Mouse (Mus musculus): ENCODE data around the gene Ubtd2. TPM values are rescaled to one million over a fixed set of nuclear protein-coding genes. Genes with fewer than 3 reads are reported as not detected.

The Ubtd2 gene
- total and polyA plus RNA-seq, 2 experiments from 2014 or later, result 11.6 to 22.1 TPM

DNA sequence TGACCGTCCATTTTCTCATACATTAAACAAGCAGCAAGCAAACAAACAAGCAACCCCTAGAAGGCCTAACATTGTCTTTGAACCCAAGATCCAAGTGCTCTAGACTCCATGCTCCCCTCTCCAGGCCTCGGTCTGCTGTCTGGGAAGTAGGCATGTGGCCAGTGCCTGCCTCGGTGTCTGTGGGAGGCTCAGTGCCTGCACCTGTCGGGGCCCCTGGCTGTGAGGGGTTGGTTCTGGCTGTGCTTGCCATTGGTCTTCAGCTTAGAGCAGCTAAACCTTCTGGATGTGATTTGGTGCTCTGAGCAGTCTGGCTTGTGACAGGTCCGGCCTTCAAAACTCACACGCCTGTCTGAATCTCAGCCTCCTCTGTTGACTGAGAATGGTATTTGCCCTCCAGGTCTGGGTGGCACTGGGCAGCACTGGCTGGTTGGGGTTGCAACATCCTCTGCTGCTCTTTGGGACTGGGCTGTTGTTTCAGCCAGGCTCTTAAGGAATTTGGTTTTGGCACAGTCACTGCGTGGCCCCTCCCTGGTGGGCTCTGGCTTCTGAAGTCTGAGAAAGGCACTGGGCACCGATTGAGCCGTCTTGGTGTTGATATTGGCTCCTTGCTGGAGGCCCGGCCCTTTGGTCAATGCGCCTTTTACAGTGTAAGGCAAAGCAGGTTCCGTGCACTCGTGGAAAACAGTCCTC, 97.4 kb downstream of the Ubtd2 start:
- peak overlapping the region; percentile 64 for H3K27ac ChIP-seq (ENCODE audit: low read depth)
- ATAC-seq (ENCODE audit: insufficient read depth, low read depth) (peak; percentile 28; the same call in 1 of the 2 replicates), DNase-seq (ENCODE audit: low spot score) (no peak)

DNA sequence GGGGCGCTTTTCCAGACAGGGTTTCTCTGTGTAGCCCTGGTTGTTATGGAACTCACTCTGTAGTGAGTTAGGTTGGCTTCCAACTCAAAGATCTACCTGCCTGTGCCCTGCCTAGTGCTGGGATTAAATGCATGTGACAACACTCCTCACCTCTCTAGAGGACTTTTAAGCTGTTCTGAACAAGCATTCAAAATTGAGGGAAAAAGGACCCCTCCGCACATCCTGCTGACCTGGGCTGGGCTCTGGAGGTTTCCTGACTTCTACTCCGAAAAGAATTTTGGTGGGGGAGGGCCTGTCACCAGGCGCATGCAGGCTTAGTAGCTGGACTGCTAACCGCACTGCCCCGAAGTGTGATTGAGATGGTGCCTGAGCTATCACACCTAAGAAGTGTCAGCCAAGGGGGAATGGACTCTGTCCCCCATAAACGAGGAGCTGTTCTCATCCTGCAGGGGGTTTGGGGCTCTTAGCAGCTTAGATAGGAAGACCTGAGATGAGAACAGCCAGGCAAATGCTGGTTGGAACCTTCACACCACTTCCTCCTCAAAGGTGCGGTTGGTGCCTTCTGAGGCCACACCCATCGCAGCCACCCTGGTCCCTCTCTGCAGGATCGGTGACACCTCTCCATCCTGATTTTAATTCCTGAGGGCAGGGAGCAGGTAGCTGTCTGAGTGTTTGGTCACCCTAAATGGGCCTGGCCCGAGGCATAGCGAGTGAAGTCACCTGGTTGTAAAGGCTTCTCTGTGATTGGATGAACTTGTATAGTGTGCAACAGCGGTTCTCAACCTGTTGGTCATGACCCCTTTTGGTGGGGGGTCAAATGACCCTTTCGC, 98.4 kb downstream of the Ubtd2 start:
- Histone ChIP-seq H3K36me3 (replicated peaks; ENCODE audit: control insufficient read depth, insufficient read depth, low read length) (no peaks in the 10 kb centered on the region), H3K27me3 (ENCODE audit: control insufficient read depth, insufficient read depth, low read length) (no peaks in the 10 kb centered on the region), H3K9ac (replicated peaks; ENCODE audit: low read depth, low read length) (no peak overlapping the region), H3K4me3 (ENCODE audit: low read depth, low read length) (no peak overlapping the region), H3K9me3 (replicated peaks; ENCODE audit: control insufficient read depth, low read length) (no peaks in the 10 kb centered on the region), H3K27ac (ENCODE audit: low read depth) (peak overlapping the region; percentile 64), H3K4me1 (ENCODE audit: control insufficient read depth, insufficient read depth) (peaks cover 32% of the 10 kb centered on the region), H3K4me2 (ENCODE audit: low read depth, low read length) (no peak overlapping the region)
- ATAC-seq (ENCODE audit: insufficient read depth, low read depth), result no peak
- no peak for TF ChIP-seq EP300 (IDR thresholded peaks at IDR 0.05; ENCODE audit: low read depth)
- TF ChIP-seq CTCF (IDR thresholded peaks at IDR 0.05; ENCODE audit: low read depth), result no peak
- WGBS, result 44% methylated on average over 14 of the region's 14 CpGs
- no peak for DNase-seq (ENCODE audit: low spot score)

More for the DNA sequence above, 97.4 kb downstream of the Ubtd2 start:
- Histone ChIP-seq H3K36me3 (replicated peaks; ENCODE audit: control insufficient read depth, insufficient read depth, low read length) (no peaks in the 10 kb centered on the region), H3K9me3 (replicated peaks; ENCODE audit: control insufficient read depth, low read length) (no peaks in the 10 kb centered on the region), H3K27me3 (ENCODE audit: control insufficient read depth, insufficient read depth, low read length) (no peaks in the 10 kb centered on the region), H3K4me3 (ENCODE audit: low read depth, low read length) (no peak overlapping the region), H3K4me1 (ENCODE audit: control insufficient read depth, insufficient read depth) (peaks cover 37% of the 10 kb centered on the region), H3K9ac (replicated peaks; ENCODE audit: low read depth, low read length) (no peak overlapping the region), H3K4me2 (ENCODE audit: low read depth, low read length) (no peak overlapping the region)
- TF ChIP-seq EP300 (IDR thresholded peaks at IDR 0.05; ENCODE audit: low read depth), result no peak
- TF ChIP-seq CTCF (IDR thresholded peaks at IDR 0.05; ENCODE audit: low read depth), result no peak
- WGBS, result 50% methylated on average over 13 of the region's 13 CpGs

DNA sequence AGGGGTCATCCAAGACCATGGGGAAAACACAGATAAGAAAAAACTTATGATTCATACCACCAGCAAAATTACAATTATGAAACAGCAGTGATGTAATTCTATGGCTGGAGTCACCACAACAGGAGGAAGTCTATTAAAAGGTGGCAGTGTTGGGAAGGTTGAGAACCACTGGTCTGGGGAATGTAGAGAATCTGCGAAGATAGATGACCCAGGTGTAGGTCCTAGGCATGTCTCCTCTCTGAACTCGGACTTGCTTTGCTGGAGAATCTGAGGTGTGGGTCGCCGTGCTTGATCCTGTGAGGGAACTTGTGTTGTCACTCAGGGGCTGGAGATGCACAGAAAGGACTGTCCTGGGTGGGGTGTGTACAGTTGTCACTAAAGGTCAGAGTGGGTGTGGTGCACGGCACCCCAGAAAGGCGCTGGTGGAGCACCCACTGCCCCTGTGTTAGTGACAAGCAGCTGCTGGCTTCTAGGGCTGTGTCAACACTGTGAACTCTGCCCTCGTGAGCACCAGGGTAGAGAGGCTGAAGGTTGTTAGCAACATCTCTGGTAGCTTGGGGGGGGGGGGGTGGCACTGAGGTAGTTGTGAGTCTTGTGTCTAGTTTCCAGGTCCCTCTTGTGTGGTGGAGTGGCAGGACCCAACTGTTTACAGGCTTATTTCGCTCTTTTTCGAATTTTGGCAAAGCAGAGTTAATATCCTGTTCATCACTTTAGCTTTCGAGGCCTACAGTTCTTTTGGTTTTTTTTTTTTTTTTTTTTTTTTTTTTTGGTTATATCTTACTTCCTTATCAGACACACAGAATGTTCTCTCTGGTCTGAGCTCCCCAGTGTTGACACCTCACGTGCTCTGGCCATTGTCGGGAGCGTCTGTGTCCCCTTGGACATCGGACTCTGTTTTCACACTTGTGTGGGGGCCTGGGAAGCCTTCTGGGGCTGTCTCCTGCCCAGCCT, 99.2 kb downstream of the Ubtd2 start:
- Histone ChIP-seq H3K9me3 (replicated peaks; ENCODE audit: control insufficient read depth, low read length) (no peaks in the 10 kb centered on the region), H3K4me3 (ENCODE audit: low read depth, low read length) (no peak overlapping the region), H3K27me3 (ENCODE audit: control insufficient read depth, insufficient read depth, low read length) (no peaks in the 10 kb centered on the region), H3K36me3 (replicated peaks; ENCODE audit: control insufficient read depth, insufficient read depth, low read length) (no peaks in the 10 kb centered on the region), H3K9ac (replicated peaks; ENCODE audit: low read depth, low read length) (no peak overlapping the region), H3K4me1 (ENCODE audit: control insufficient read depth, insufficient read depth) (peaks cover 32% of the 10 kb centered on the region), H3K4me2 (ENCODE audit: low read depth, low read length) (no peak overlapping the region), H3K27ac (ENCODE audit: low read depth) (no peak overlapping the region; the same call in 1 of the 2 replicates)
- TF ChIP-seq EP300 (IDR thresholded peaks at IDR 0.05; ENCODE audit: low read depth) (no peak), CTCF (IDR thresholded peaks at IDR 0.05; ENCODE audit: low read depth) (no peak)
- DNase-seq (ENCODE audit: low spot score), result no peak
- 62% methylated on average over 14 of the region's 14 CpGs for WGBS
- ATAC-seq (ENCODE audit: insufficient read depth, low read depth), result no peak

DNA sequence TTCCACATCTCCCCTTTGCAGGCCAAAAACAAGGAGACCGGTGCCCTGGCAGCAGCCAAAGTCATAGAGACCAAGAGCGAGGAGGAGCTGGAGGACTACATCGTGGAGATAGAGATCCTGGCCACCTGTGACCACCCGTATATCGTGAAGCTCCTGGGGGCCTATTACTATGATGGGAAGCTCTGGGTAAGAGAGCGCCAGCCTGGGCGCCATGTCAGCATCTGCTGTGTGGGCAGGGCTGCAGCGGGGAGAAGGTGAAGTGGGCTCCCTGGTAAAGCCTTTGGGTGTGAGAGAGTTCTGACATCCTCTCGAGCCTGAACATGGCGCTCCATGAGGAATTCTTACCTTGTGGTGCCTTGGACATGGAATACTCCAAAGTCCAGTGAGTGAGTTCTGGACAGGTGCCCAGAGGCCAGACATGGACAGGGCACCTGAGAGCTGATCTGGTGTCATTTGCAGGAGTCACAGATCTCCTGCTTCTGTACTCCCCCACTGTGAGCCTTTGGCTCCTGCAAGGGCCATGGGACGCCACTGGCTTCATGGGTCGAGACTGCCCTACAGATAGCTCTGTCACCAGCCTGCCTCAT, 100.0 kb downstream of the Ubtd2 start:
- TF ChIP-seq EP300 (IDR thresholded peaks at IDR 0.05; ENCODE audit: low read depth) (no peak), CTCF (IDR thresholded peaks at IDR 0.05; ENCODE audit: low read depth) (no peak)
- DNase-seq (ENCODE audit: low spot score), result no peak
- Histone ChIP-seq H3K27me3 (ENCODE audit: control insufficient read depth, insufficient read depth, low read length) (no peaks in the 10 kb centered on the region), H3K36me3 (replicated peaks; ENCODE audit: control insufficient read depth, insufficient read depth, low read length) (no peaks in the 10 kb centered on the region), H3K27ac (ENCODE audit: low read depth) (no peak overlapping the region), H3K4me1 (ENCODE audit: control insufficient read depth, insufficient read depth) (peaks cover 32% of the 10 kb centered on the region), H3K9me3 (replicated peaks; ENCODE audit: control insufficient read depth, low read length) (no peaks in the 10 kb centered on the region), H3K9ac (replicated peaks; ENCODE audit: low read depth, low read length) (no peak overlapping the region), H3K4me2 (ENCODE audit: low read depth, low read length) (no peak overlapping the region), H3K4me3 (ENCODE audit: low read depth, low read length) (no peak overlapping the region)
- ATAC-seq (ENCODE audit: insufficient read depth, low read depth), result 0 out of 2 replicates have a peak, but pooled peaks have one; percentile 27
- WGBS, result 77% methylated on average over 12 of the region's 12 CpGs

Data from heart, postnatal 0 days (tissue).